ENCODE assay signal across 30 mouse cellular contexts in genomic region chr17:13391020-13391419, GRCm38 (mm10). TPM values are rescaled to one million over a fixed set of nuclear protein-coding genes. Genes with fewer than 3 reads are reported as not detected.
A peak's percentile ranks its signal among the peaks of the same experiment; 100 is the strongest.
DNase-seq lines count a peak whose midpoint lies in the region; ATAC-seq and TF ChIP-seq lines count a peak whose summit lies in the region.
"Not testable (repeated sequence)": the region's sequence is repeated elsewhere in the genome, so short reads cannot be mapped to it uniquely, and the experiment has no call there.
"Had no signal": no experiment of that assay in that cellular context is flagged by ENCODE, and none has a peak within 500 bp of the region (broad histone marks: within the 10 kb centered on the region; RNA-seq: fewer than 3 reads in every experiment).

No protein-coding gene starts in this region.

- not testable (repeated sequence) for H3K4me1 ChIP-seq in forebrain, embryonic 15.5 days; hindbrain, embryonic 15.5 days (replicated peaks); midbrain, embryonic 13.5 days (replicated peaks); midbrain, postnatal 0 days (ENCODE audit: insufficient read depth, low read length); neural tube, embryonic 14.5 days (ENCODE audit: control insufficient read depth, insufficient read depth, low read length)

- H3K27ac ChIP-seq in forebrain, embryonic 15.5 days (replicated peaks); hindbrain, embryonic 15.5 days (replicated peaks); midbrain, embryonic 13.5 days; midbrain, postnatal 0 days (ENCODE audit: low read depth, low read length); neural tube, embryonic 14.5 days (ENCODE audit: low read depth, low read length): not testable (repeated sequence)

- ATAC-seq in forebrain, embryonic 15.5 days (replicated peaks), result peak; percentile 82
- peak; percentile 82 for ATAC-seq in frontal cortex, adult (ENCODE audit: low TSS enrichment)
- ATAC-seq in hindbrain, embryonic 15.5 days (ENCODE audit: low FRiP score, low read depth), result peak; percentile 68
- peak; percentile 59 for ATAC-seq in midbrain, embryonic 13.5 days
- ATAC-seq in midbrain, postnatal 0 days (ENCODE audit: low FRiP score), result peak; percentile 68; the same call in 1 of the 2 replicates
- peak; percentile 63 for ATAC-seq in neural tube, embryonic 14.5 days (ENCODE audit: low read depth)

- DNase-seq in midbrain, postnatal 0 days (ENCODE audit: low spot score), result not testable (repeated sequence)

- TF ChIP-seq CTCF in midbrain, postnatal 0 days (IDR thresholded peaks at IDR 0.05), result not testable (repeated sequence)

- H3K4me2 ChIP-seq in forebrain, embryonic 15.5 days (replicated peaks); hindbrain, embryonic 15.5 days; midbrain, embryonic 13.5 days (replicated peaks); midbrain, postnatal 0 days (ENCODE audit: low read depth, low read length, poor library complexity, severe bottlenecking); neural tube, embryonic 14.5 days (ENCODE audit: low read depth, low read length): not testable (repeated sequence)

- H3K9me3 ChIP-seq in forebrain, embryonic 15.5 days; hindbrain, embryonic 15.5 days; midbrain, postnatal 0 days (ENCODE audit: low read length); neural tube, embryonic 14.5 days (ENCODE audit: control insufficient read depth, low read length): not testable (repeated sequence)
- H3K9me3 ChIP-seq in midbrain, embryonic 13.5 days, result peaks cover 18% of the 10 kb centered on the region

- H3K9ac ChIP-seq in forebrain, embryonic 15.5 days (replicated peaks); hindbrain, embryonic 15.5 days; midbrain, embryonic 13.5 days (replicated peaks); midbrain, postnatal 0 days (replicated peaks; ENCODE audit: low read length, poor library complexity, severe bottlenecking); neural tube, embryonic 14.5 days (replicated peaks; ENCODE audit: low read depth, low read length): not testable (repeated sequence)

- WGBS in forebrain, embryonic 15.5 days, result 95% methylated on average over 1 of the region's 4 CpGs
- 84% methylated on average over 1 of the region's 4 CpGs for WGBS in hindbrain, embryonic 15.5 days
- 81% methylated on average over 1 of the region's 4 CpGs for WGBS in midbrain, embryonic 13.5 days
- WGBS in midbrain, postnatal 0 days, result no CpG with 5 or more reads among the region's 4 CpGs
- no CpG with 5 or more reads among the region's 4 CpGs for WGBS in neural tube, embryonic 14.5 days

- not testable (repeated sequence) for H3K36me3 ChIP-seq in forebrain, embryonic 15.5 days; hindbrain, embryonic 15.5 days; midbrain, embryonic 13.5 days; midbrain, postnatal 0 days (ENCODE audit: insufficient read depth, low read length); neural tube, embryonic 14.5 days (ENCODE audit: control insufficient read depth, insufficient read depth, low read length)

- H3K27me3 ChIP-seq in forebrain, embryonic 15.5 days; hindbrain, embryonic 15.5 days; midbrain, embryonic 13.5 days; midbrain, postnatal 0 days (ENCODE audit: insufficient read depth, low read length); neural tube, embryonic 14.5 days (ENCODE audit: control insufficient read depth, insufficient read depth, low read length): not testable (repeated sequence)

- H3K4me3 ChIP-seq in forebrain, embryonic 15.5 days; hindbrain, embryonic 15.5 days; midbrain, embryonic 13.5 days (replicated peaks); midbrain, postnatal 0 days (ENCODE audit: low read depth, low read length); neural tube, embryonic 14.5 days (ENCODE audit: low read depth, low read length): not testable (repeated sequence)

RNA-seq across cellular contexts. Expression of gene Tcp10c, which starts 36.6 kb away (rescaled TPM):
- not detected in 2 replicates for polyA plus RNA-seq in forebrain, embryonic 15.5 days (2015; fragmentation: Nextera tagmentation; extraction: Ambion mirVana)
- polyA plus RNA-seq in hindbrain, embryonic 15.5 days (2015; fragmentation: Nextera tagmentation; extraction: Ambion mirVana), result 0.05 TPM in 1 of 2 replicates, not detected in the other
- polyA plus RNA-seq in midbrain, embryonic 13.5 days (2015; fragmentation: Nextera tagmentation; extraction: Ambion mirVana), result 0.10 TPM in 1 of 2 replicates, not detected in the other
- total RNA-seq in midbrain, postnatal 0 days (2014; rRNA removed), result not detected in 2 replicates
- polyA plus RNA-seq in midbrain, postnatal 0 days (2015; fragmentation: Nextera tagmentation; extraction: Ambion mirVana), result not detected in 2 replicates
- polyA plus RNA-seq in neural tube, embryonic 14.5 days (2014; fragmentation: Nextera tagmentation; extraction: Ambion mirVana), result not detected in 2 replicates
- total RNA-seq: adrenal gland, adult 2 months; adrenal gland, postnatal 14 days; adrenal gland, postnatal 4 days; common myeloid progenitor, adult 5-6 weeks; gastrocnemius, adult 2 months; gastrocnemius, postnatal 14 days; gastrocnemius, postnatal 4 days; heart, adult 8-10 months; heart, postnatal 25 days; hematopoietic stem cell, adult 5-6 weeks; MEL had no signal
- polyA plus RNA-seq: adrenal gland, adult 2 months; C2C12; CD4-positive, CD25-positive, alpha-beta regulatory T cell, adult 4 months; cerebellum, adult 2 months; embryonic facial prominence, embryonic 12.5 days; embryonic facial prominence, embryonic 15.5 days; forebrain, embryonic 11.5 days; frontal cortex, adult 2 months; heart, embryonic 11.5 days; heart, embryonic 14.5 days; heart, postnatal 0 days; hindbrain, embryonic 12.5 days; inflammation-experienced regulatory T-cells, adult 6 months; intestine, embryonic 16.5 days had no signal
